Mouse (Mus musculus) adrenal gland, postnatal 14 days (tissue): ENCODE results near the gene Stub1. TPM values are rescaled to one million over a fixed set of nuclear protein-coding genes. Genes with fewer than 3 reads are reported as not detected.
"Not testable (repeated sequence)": the region's sequence is repeated elsewhere in the genome, so short reads cannot be mapped to it uniquely, and the experiment has no call there.

Experiments used
- DNase-seq: peaks from one replicate; pipeline ENCODE4 v3.0.0; 2021; ENCODE audit warnings: mixed read lengths
- total RNA-seq: library from RNA; stranded (reverse); gene quantifications from 2 replicates; pipeline ENCODE4 v1.2.3, GENCODE M21; 2021

The Stub1 gene
- total RNA-seq, 1 experiment from 2014 or later = 149 TPM

DNA sequence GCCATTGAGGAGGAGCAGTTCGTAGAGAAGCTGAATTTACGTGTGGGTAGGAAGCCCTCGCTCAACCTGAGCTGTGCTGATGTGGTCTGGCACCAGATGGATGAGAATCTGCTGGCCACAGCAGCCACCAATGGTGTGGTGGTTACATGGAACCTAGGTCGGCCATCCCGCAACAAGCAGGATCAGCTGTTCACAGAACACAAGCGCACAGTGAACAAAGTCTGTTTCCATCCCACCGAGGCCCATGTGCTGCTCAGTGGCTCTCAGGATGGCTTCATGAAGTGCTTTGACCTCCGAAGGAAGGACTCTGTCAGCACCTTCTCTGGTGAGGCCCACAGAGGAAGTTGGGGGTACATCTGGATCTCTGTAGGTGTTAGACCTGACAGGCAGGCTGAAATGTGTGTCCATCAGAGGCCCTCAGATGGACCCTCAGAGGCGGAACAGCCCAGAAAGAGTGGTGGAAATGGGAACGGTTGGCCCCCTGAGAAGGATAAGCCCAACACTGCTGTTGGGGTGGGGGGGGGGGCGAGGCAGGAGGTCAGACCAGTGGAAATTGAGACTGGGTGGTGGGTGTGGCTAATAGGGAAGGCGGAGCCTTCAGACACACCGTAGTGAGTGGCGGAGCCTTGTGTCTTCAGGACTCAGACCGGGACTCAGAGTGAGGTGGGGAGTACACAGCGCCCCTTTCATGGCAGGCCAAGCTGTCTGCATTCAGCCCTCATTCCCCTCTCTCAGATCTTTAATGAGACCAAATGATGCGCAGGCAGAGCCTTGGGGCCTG, 8.7 kb downstream of the Stub1 start:
- no peak for DNase-seq

DNA sequence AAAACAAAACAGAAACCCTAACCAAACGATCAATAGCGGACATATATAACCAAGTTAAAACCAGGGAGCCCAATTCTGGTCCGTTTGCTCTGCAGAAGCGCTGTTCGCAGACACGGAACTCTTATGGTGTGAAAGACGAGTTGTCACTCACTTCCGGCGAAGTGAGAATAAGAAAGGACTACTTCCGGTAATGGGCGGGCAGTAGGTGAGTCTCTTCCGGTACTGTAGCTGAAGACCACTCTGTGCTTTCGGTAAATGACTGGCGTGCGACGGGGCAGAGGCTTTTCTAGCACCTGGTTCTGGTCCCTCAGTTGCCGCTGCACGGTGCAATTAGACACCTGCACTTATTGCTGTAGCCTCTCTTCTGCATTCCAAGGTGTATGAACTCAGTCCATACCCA, 9.8 kb downstream of the Stub1 start, which contains the start of gene Wdr24:
TSS of gene Wdr24 (plus strand) at position 176 of the 400 bp plus-strand sequence.
- peak; percentile 82 for DNase-seq

DNA sequence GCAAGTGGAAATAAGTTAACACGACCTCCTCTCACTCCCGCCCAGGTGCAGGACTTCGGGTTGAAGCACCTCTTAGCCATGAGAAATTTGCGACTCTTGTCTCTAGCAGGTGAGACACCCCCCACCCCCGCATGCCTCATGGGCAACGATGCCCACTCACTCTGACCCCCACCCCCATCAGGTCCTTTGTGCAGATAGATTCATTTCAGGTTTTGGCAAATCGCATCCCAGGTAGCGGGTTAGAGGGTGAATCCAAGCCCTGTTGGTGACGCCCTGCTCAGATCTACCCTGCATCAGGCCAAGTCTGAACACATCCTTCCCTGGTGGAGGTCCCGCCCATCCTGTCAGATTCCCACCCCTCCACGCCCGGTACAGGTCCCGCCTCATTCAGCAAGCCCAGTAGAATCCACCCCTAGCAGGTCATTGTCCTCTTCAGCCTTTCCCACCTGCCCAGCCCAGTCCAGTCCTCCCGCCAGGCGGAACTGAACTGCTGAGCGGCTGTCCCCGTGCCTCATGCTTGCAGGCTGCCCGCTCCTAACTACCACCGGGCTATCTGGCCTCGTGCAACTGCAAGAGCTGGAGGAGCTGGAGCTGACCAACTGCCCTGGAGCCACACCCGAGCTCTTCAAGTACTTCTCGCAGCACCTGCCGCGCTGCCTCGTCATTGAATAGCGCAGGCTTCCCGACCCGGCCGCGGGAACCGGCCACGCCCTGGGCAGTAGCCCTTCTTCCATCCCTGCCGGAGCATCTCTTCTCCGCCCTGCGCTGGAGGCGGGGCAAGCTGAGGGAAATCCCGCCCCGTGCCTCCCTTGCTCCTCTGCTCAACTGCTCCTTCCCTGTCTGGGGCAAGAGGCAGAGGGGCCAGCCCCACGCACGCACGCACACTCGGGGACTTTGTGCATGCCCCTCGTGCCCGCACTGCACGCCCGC, 14.1 kb downstream of the Stub1 start:
- DNase-seq = no peak

DNA sequence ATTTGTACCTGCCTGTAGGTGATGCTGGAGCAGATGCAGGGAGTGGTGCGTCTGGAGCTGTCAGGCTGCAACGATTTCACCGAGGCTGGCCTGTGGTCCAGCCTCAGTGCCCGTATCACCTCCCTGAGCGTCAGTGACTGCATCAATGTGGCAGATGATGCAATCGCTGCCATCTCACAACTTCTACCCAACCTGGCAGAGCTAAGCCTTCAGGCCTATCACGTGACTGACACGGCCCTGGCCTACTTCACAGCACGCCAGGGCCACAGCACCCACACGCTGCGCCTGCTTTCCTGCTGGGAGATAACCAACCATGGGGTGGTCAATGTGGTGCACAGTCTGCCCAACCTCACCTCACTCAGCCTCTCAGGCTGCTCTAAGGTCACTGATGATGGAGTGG, 15.5 kb downstream of the Stub1 start:
- DNase-seq = peak; percentile 56

DNA sequence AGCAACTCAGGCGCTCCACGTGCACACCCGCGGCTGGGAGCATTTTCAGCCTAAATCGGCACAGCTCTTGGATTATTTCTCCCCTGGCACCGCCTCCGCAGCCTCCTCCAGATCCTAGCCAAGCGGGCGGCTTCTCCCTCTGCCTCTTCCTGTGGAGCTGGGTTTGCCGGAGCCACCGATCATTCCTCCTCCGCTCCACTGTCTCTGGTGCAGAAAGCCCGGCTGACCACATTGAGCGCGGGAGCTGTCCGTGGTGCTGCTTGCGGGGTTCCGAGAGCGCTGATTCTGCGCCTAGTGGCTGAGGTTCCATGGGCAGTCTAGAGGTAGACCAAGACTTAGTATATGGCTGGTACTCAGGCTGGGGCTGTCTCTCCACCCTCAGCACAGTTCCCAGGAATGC, 19.7 kb downstream of the Stub1 start:
- DNase-seq = peak; percentile 95

DNA sequence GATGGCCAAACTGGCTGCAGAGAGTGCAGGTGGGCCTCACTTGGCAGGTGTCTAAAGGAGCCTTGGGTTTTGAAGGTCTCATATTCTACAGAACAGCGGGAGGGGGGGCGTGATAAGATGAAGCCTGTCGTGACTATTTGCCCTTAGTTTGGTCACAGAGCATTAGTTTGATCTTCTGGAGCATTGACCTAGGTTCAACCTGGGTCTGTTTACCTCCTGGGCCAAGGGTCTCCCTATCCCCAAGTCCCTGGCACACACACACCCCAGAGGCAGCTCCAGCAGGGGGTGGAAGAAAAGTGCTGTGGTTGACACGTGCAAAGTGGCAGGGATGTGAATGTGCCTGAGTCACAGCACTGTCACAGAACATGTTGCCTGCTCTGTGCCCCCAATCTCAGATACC, 22.3 kb downstream of the Stub1 start:
- DNase-seq = no peak

DNA sequence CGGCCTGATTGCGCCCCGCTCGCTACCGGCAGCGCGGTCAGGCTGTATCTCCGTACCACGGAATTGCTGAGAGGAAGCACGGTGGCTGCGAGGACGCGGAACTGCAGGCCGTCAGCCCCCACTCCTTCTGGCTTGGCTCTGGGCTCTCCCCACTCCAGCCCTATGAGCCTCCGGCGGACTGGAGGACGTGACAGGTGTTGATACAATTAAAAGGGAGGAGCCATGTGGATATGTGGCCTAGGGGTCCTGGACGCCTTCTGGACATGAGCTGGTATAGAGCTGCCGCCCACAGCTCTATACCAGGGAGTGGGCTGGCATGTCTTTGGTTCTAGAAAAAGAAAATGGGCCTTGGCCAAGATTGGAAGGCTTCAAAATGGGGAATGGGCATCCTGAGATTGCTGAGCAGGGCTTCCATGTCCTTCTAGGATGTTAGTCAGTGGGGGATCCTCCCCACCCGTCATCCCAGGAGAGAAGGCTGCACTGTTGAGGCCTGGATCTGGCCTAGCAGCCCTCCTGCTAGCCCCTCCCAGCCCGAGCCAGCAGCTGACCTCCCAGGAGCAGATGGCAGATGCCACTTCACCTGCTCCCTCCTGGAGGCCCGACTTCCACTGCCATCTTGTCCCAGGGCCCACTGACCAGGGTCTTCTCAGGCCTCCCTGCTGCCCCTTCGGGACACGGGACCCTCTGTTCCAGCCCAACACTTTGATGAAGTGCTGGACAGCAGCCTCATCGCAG, 23.4 kb downstream of the Stub1 start:
- DNase-seq = no peak

DNA sequence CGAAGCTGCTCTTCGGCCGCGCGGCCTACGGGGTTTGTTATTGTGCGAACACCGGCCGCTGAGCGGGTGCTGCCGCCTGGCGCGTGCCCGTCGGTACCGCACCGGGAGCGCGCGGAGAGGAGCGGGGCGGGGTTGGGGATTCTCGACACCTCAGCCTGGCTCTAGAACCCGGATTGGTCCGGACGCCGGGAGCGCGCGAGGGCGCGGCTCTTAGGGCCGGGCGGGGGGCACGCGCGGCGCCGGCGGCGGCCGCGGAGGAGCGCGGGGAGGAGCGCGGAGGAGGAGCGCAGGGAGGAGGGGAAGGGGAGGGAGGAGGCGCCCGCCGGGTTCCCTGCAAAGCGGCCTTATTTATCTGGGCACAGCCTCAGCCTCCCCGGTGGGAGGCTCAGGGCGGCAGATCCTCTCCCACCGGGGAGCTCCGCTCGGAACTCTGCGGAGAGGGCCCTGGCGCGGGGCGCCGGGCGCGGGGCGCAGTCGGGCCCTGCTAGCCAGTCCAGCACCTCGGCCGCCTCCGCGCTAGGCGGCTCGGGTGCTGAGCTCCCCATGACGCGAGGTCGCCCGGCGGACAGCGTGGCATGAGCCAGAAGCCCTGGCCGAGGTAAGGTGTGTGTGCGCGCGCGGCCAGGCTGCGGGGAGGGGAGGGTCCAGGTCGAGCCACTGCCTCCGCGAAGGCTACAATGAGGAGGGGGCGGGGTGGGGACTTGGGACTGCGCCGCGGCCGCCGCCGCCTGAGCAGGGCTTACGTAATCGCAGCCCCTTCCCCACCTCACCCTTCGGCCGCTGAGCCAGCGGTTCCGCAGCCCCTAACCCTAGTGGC, 24.2 kb downstream of the Stub1 start, which contains the start of gene Fbxl16:
TSS of gene Fbxl16 (plus strand) at position 297 of the 817 bp plus-strand sequence.
- DNase-seq = peak; percentile 92

DNA sequence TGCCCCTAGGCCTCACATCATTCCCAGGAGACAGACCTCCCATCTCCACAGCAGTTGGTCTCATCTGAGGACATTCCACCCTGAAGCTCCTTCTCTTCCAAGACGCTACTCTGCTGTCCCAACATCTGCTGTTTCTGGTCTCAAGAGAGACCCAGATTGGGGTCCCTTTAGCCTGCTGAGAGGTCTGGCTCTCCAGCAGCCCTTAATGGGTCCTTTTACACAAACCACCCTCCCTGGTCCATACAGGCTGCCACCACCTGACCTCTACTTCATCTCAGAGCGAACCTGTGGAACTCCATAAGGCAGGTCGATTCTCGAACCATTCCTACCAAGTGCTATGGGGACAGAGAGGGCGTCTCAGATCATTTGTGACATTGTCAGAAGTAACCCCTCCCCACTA, 25.2 kb downstream of the Stub1 start:
- no peak for DNase-seq

DNA sequence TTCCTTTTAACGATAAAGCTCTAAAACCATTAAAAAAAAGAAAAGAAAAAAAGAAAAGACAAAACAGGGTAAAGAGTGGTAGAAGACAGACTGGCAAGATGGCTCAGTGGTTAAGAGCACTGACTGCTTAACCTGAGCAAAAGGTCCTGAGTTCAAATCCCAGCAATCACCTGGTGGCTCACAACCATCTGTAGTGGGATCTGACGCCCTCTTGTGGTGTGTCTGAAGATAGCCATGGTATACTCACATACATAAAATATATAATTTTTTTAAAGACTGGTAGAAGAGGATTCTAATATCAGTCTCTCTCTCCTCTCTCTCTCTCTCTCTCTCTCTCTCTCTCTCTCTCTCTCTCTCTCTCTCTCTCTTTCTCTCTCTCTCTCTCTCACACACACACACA, 25.8 kb downstream of the Stub1 start:
- DNase-seq = not testable (repeated sequence)

DNA sequence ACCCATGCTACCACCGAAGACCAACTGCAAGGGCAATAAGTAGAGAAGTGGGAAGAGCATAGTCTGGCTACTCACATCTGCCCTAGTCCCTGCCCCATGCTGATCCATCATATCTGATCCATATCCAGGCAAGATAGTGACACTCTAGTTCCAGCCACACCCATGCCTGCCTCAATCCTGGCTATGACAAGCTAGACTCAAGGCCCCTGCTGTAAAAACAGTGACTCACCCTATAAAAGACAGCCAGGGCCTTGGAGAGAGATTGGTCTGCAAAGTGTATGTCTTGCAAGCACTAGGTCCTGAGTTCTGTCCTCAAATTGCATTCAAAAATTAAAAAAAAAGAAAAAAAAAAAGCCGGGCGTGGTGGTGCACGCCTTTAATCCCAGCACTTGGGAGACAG, 26.7 kb downstream of the Stub1 start:
- peak; percentile 67 for DNase-seq

DNA sequence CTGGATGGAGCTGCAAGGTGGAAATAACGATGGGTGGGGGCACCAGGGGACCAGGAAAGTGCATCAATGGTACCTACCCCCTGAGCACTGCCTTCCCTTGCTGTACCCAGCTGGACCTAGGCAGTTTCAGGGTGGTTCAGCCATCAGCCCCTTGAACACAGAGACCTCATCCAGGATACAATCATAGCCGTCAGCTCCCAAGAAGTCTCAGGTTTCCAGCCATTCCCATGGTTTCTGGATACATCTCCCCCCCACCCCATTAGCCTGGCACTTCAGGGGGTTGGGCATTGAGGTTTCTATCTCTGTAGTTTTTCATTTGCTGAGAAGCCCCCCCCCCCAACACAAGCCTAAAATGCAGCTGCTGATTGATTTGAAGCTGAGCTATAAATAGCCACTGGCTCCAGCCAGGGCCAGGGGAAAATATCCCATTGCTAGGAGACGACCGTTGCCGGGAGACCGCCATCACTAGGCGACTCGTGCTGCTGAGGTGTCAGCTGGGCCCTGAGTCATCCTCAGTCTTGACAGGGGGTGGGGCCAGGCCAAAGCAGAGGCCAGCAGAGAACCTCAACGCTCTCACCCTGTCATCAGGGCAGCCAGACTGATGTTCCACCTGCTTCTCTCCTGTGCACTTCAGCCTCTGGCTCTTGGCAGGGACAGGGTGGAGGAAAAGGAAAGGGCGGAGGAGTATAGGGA, 30.2 kb downstream of the Stub1 start:
- DNase-seq = peak; percentile 92

DNA sequence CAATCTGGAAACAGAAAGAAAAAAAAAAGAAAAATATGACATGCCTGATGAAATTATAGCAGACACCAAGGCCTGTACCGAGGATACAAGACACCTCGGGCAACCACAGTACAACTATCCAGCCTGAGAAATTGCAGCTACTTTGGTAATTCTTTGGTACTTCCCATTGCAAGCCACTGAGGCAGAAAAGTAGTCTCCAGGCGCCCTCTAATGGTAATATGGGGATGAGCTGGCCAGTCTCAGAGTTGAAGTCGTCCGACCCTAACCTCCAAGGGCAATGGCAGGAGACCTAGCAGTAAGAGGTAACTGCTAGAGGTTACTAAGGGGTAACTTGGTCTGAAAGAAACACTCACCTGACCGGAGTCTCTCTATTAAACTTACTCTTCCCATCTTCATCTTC, 32.2 kb downstream of the Stub1 start:
- peak; percentile 76 for DNase-seq

DNA sequence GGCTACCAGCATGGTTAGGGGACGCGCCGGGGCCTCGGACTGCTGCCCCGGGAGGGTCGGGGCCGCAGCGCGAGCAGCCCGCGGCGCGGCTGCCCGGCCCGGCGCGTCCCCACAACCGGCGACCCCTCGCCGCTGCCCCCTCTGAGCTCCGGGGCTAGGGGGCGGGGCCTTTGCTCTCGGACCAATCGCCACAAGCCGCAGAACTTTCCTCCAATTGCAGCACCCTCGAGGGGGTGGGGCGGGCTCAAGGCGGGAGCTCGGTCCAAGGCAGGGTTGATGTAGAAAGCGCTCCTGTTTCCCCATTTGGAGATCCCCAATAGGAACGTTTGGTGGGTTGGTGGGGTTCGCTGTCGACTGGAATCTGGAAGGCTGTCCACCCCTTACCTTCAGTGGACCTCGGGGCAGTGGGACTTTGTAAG, 36.2 kb downstream of the Stub1 start, which contains the start of gene Metrn:
TSS of gene Metrn (minus strand) at position 186 of the 419 bp plus-strand sequence.
- peak; percentile 95 for DNase-seq

DNA sequence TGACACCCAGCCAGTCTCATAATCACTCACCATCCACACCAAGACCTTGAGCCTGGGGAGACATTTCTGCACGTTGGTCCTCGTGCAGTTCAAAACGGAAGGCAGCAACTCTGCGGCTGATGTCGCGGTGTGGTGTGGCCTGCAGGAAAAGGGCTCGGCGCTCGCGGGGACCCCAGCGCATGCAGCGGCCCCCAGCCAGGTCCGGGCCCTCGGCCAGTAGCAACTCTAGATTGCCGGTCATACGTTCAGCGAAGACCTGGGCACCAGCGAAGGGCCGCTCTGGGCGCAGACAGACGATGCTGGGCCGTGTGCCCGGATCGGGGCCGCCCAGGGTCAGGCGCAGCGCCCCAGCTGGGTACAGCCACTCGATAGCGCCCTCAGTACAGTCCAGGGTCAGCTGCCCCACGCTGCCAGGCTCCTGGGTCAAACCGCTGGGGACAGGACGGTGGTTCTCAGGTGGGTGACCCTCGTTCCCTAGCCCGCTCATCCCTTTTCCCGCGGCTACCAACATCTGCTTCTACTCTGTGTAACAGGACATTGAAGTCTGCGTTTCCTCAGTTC, 36.9 kb downstream of the Stub1 start:
- DNase-seq = peak; percentile 51

DNA sequence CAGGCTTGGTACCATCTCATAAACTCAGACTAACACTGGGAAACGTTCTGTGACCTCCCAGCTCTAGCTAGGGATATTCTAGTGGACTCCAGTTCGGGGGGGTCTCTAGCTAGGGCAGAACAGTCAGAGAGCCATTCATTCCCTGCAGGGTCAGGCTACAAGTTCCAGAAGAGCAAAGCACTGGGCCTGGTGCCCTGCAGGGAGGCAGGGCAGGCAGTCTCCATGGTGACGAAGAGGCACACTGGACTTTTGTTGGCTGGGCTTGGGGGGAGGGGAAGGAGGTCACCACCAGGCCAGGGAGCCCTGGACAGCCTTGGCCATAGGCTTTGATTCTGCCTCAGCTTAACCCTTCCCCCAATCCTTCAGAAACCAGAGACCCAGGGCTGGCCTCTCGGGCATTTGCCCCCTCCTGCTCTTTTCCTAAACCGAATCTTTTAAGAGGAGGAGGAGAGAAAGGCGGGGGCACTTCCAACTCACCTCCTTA, 37.6 kb downstream of the Stub1 start, which contains the start of gene AC134908.4:
TSS of gene AC134908.4 (minus strand) at position 51 of the 484 bp plus-strand sequence.
- peak; percentile 70 for DNase-seq

DNA sequence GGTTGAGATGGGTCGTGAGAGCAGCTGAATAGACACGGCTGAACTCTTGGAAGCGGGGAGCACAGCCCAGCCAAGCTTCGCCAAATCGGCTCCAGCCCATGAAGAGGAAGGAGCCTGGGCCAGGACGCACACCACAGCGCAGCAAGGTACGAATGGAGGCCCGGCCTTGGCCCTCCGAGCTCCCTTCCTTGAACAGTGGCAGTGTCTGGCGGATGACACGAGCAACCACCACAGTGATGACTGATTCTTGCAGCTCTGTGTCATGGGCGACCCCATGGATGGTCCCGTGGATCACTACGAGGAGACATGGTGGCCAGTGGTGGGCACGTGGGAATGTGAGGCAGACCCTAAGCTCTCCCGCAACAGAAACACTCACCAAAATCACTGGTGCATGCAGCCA, 38.2 kb downstream of the Stub1 start:
- DNase-seq = no peak

DNA sequence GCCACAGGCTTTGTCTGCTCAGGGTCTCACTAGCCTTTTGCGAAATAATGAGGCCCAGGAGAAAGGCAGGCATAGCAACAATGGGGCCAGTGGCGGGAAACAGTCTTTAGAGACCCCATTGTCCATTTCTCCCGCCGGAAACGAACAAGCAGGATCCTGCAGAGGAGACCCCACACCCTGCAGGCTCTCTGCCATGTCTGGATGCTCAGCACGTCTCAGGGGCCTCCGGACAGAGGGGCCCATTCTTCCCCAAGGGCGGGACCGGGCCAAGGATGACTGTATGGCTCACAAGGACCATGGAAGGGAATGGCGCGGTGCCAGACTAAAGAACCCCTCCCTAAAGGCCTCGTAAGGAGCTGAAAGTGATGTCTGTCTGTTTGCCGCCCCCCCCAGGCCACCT, 39.0 kb downstream of the Stub1 start:
- no peak for DNase-seq

DNA sequence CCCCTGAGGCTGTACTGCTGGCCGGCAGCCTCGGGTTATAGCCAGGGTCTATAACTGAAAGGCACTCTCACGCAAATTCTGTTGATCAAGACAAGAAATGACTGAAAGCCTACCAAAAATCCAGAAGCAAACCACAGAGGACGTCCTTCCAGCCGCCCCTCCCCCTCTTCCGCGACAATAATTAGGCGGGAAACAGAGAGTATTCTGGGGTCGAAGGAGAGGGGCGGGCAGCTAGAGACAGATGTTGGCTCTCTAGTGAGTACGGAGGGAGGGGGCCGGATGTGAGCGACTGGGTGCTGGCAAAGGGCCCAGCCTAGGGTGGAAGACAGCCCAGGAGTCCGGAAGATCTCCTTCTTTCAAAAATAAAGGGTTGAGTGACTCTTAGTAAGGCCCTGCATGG, 40.6 kb downstream of the Stub1 start, which contains the start of gene Fam173a:
TSS of gene Fam173a (minus strand) at position 287 of the 400 bp plus-strand sequence.
- DNase-seq = peak; percentile 91
